Mouse (Mus musculus) hindlimb bud, embryonic 11.5 days (tissue): ENCODE measurements around the gene Htr2b.

Experiments
- DNase-seq: peaks from one replicate; pipeline ENCODE4 v3.0.0-alpha.2; 2012; ENCODE audit warnings: low read depth, low spot score; ENCODE audit errors: extremely low spot score

Gene Htr2b

DNA sequence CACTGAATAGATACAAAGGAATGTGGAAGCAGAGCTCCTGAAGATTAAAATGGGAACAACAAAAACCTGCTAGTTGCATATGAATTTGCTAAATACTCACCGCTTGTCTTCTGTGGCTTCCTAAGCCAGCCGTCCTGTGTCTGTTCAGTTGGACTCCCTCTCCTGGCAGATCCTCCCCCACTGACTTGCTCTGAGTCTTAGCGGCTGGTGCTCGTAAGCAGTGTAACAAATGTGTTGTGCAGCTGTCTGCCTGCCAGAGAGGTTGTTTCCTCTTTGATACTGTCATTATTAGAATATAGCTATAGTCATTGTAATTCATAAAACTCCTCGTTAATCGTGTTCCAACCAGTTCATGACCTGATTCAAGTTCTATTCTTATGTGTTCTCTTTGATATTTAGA, at the start of gene Htr2b:
Gene Htr2b (minus strand): TSS at position 192 of the 400 bp plus-strand sequence.
- no peak for DNase-seq

- DNase-seq = no peak
Observed at GRCm38 (mm10) chr1:86161061-86161460, 49.3 kb upstream of the Htr2b start.

DNA sequence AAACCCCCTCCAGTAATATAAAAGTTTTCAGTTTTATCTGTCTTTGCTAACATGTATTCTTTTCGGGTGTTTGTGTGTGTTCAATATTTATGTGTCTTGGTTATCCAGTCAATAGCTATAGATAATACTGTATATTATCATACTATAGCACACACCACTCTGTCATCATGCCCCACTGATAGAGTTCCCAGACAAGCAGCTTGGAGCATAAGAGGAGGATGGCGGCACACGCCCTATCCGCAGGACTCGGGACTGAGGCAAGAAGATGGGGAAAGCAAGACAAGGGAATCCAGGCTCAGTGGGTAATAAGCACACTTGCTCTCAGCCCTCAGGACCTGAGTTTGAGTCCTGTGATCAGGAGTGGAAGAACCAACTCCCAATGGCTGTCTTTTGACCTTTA, 48.7 kb upstream of the Htr2b start:
- no peak for DNase-seq

DNA sequence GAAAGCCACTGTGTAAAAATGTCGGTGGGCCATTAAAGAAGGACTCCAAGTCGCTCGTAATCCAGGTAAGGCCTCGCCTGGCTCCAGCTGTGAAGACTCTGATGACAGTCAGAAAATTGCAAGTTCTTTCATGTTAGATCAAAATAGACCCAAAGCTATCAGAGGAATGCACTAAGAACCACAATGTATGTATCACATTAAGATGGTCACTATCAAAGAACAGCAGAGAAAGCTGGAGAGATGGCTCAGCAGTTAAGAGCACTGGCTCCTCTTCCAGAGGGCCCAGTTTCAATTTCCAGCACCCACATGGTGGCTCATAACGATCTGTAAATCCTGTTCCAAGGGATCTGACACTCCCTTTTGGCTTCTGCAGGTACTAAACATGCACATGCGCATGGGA, 48.3 kb upstream of the Htr2b start:
- DNase-seq = no peak

- no peak for DNase-seq
Observed at GRCm38 (mm10) chr1:86156595-86156994, 44.8 kb upstream of the Htr2b start.

DNA sequence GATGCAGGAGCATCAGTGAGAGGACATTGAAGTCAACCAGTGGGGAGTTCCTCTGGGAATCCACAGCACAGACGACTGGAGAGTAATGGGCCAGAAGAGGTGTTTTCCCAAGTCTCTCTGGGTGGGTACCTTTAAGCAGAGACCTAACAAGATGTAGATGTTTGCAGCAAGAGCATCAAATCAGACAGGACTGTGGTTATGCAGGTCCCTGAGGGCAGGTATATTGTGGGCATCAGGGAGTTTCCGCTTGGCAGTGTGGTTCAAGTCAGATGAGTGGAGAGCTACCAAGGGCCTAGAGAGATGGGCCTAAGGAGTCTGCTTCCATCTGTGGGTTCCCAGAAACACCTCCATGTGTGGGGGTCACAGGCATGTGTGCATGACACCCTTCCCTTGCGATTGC, 44.3 kb upstream of the Htr2b start:
- no peak for DNase-seq

GRCm38 (mm10) chr1:86154824-86155164, 43.0 kb upstream of the Htr2b start:
- DNase-seq = no peak

DNA sequence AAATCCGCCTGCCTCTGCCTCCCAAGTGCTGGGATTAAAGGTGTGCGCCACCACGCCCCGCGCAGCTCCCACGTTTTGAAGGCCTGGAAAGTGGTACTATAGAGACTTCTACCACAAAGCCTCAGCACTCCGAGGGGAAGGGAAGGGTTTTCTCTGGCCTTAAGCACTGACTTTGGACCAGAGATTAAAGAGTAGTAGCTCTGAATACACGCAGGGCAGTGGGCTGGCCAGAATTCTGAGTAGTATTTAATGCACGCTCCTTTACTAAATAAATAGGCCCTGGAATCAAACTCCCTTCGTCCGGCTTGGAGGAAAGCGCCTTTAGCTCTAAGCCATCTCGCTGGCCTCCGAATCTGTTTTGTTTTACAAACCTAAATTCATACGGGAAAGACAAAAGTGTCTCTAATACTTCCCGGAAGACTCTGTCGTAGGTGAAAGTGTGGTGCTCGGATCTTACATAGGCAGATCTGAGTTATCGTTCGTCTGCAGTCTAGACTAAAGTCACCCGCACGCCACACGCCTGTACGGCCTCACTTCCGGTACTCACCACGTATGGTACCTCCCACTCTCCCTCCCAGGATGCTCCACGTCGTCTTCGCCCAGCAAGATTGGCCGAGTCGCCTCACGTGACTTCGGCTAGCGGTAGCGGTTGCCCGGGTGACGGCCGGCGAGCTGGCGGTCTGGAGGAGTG, 42.5 kb upstream of the Htr2b start, which contains the start of gene Armc9:
Gene Armc9 (plus strand): TSS at position 648 of the 691 bp plus-strand sequence.
- DNase-seq = peak; percentile 89

DNA sequence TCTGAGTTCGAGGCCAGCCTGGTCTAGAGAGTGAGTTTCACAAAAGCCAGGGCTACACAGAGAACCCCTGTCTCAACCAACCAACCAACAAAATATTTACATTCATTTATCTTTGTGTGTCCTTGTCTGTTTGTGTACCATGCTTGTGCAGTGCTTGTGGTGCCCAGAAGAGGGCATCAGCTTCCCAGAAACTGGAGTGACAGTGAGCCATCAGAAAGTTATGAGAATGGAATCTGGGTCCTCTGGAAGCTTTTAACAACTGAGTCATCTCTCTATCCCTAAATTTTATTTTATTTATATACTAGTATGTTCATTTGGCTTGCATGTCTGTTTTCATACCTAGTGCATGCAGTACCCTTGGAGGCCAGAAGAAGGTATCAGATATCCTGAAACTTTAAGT, 40.8 kb upstream of the Htr2b start:
- DNase-seq = no peak

DNA sequence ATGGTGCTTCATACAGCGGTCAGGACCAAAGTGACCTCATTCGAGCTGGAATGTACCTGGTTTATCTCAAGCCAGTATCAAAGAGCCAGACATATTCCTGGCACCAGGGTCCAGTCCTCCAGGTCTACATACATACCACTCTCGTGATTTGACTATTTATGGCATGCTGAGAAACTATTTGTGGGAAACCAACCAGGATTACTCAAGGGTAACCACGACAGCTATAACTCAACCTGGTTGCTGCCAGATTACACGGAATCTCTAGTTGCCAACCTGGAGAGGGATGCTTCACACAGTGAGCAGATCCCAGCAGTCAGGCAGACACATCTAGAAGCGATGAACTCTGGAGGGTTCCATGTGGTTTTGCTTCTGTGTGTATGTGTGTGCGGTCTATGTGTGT, 39.6 kb upstream of the Htr2b start:
- DNase-seq = no peak

DNA sequence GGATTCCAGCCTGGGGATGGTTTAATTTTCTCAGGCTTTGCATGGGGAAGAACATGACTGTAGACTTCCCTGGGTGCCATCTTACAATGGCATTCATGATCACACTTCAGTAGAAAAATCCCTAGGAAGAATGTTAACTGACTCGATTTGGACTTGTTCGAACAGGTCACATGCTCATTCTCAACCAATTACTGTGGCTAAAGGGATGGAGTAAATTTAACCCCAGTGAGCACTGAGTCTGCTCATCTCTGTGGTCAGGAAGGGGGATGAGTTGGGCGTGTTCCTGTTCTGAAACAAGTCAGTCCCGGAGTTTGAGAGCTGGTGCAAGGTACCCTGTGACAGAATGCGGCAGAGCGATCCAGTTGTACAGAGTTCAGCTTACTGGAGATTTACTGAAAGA, 39.2 kb upstream of the Htr2b start:
- DNase-seq = no peak

DNA sequence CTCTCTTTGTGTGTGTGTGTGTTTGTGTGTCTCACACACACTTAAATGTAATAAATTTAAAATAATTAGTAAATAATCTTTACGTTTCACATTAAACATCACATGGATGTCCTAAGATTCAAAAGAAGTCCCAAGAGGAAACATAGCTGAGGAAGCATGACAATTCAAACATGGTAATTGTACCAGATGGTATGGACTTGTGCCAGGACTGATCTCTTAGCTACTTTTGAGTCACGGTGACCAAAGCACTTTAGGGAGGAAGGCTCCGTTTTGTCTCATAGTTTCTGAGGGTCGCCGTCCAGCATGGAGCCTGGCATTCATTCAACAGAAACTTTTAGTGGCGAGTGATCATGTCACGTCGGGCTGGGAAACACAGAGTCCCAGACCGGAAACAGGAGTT, 36.4 kb upstream of the Htr2b start:
- no peak for DNase-seq

- no peak for DNase-seq
Observed at GRCm38 (mm10) chr1:86147557-86147956, 35.8 kb upstream of the Htr2b start.

DNA sequence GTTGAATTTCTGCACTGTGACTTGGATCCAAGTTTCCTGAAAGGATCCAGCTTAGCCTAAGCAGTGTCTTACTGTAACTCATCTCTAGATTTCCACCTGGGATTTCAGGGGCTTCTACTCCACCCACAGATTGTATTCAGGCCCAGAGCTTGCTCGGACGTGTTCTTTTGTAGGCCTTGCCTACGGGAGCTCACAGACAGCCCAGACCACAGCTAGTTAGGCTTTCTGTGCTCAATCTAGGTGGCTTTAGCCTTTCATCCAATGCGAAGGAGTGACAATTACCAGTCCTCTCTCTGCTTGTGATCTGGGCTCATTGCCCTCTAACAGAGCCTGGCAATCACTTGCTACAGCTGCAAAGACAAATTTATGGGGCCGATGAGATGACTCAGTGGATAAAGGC, 34.5 kb upstream of the Htr2b start:
- no peak for DNase-seq

DNA sequence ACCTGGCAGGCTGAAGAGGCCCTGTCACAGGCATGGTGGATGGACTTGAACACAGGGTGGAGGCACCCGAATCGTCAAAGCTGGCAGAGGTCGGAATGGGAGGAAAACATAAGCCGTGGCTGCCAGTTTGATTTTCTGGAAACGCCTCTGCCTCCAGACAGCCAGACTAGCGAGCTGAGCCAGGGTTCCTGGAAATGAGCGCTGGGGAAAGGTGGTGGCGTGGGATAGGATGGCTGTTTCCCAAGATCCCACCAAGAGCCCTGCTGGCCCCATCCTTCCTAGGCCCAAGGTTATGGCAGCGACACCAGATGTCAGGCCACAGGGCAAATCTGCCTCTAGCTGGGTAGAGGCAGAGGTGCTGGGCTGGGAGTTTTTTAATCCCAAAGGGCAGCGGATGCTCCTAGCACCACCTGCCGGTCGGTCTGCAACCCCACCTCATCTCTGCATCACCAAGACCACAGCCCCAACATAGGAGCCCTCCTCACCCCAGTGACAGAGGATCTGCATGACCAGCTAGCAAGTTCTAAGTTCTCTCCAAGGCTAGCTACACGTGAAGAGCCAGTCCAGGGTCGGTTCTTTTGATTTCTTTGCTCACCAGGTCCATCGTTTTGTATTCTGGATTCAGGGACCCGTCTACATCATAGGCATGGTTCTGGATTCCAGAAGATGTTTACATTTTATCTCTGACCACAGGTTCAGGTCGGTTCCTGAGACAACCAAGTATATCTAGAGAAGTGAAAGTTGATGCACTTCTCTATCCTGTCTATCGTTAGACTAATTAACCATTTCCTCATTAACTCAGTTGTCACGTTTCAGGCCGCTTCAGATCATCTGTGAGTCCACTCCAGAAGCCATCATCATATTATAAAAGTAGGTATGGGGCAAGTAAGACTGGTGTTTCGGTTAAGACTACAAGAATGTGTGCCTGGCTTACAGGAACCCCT, 32.5 kb upstream of the Htr2b start:
- DNase-seq = no peak

DNA sequence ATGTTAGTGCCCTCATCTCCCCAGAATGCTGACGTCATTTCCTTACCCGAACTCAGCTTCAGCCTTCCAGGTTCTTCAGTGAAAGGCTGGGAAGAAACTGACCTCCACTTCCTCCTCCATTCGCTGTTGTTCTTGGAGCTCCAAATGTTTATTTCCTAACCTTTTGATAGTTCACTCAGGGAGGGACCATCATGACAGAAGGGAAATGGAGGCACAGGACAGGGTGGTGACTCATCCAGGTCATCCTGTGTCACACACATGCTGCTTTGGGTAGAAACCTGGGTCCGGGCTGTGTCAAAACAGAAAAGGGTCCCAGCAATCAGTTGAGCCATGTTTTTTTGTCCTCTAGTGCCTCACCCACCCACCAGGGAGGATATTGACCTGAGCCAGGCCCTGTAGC, 31.4 kb upstream of the Htr2b start:
- no peak for DNase-seq

DNA sequence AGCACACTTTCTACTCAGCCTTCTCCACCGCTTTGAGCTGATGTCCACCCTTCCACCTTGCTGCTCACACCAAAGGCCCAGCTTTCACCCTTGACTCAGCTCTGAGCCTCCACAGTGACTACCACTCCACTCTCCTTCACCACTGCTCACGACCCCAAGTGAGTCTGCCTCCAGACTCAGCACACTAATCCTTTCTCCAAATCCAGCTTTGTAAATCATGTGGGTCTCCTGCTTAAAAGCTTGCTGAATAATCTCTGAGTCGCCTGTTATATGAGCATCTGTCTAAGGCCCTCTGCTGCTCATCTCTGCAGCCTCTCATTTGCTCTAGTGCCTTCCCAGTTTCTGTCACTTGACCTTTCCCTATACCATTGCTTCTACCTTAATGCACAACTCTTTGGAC, 29.3 kb upstream of the Htr2b start:
- no peak for DNase-seq

GRCm38 (mm10) chr1:86135315-86135714, 23.5 kb upstream of the Htr2b start:
- no peak for DNase-seq

DNA sequence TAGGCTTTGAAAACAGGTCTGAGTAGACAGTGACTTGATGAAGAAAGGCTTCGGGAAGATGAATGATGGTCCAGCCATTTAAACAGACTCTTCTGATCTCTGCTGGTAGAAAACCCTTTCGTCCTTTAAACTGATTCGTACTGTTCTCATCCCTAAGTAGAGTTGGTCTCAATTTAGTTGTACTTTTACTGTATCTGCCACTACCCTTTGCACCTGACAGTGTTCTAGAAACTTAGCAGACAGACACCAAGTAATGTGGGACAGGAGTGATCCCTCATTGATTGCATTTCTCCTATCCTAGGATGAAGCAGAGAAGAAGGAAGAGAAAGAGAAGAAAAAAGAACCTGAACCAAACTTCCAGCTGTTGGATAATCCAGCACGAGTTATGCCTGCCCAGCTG, 21.6 kb upstream of the Htr2b start, which contains the start of gene Gm21972:
Gene Gm21972 (plus strand): TSS at position 301 of the 400 bp plus-strand sequence.
- no peak for DNase-seq

DNA sequence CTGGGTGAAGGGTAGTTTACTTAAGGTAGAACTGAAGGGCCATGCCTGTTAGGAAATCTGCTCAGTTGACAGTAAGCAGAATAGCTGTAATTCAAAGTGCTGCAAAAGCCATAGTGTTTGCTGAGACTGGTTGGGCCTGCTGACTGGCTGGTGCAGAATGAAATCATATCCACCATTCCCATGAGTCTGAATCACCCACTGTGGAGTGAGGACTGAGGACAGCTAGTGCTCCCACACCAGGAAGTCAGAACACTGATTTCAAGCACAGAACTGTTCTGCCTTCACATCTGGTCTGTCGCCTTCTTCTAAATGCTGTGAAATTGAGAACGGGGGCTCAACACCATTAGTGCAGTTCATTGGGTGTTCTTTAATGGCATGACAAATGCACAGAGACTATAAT, 14.3 kb upstream of the Htr2b start:
- no peak for DNase-seq

DNA sequence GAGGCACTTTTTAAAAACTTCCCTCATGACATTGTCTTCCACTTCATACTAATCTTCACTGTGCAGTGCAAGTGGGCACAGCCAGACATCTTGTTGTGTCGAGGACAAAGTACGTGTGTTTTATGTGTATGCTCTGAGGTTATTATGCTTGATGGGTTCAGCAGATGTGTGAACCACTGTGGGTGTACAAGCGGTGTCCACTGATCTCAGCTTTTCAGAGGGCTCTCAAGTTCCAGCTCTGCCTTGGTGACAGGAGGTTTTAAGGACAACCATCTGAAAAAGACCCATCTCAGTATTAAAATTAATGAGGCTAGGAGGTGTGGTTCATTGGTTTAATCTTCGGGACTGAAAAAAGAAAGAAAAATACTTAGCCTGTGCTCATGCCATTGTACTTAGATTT, 7.8 kb upstream of the Htr2b start:
- no peak for DNase-seq

DNA sequence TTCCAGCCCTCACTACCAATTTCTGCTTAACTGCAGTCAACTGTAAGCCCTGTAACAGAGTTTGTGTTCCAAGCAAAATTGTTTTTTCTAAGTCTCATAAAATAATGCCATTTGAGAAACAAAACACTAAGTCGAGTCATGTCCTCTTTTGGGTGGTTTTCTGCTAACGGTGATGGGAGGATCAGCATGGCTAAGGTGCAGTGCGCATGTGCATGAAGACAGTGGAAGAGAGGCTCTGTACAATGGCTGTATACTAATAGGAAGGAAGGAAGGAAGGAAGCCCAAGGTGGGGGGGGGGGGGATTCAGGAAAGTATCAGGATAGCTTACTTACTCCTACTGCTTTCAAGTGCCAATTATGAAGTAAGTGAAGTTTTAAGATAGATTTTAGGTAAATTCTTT, 2.4 kb upstream of the Htr2b start:
- no peak for DNase-seq
